Mouse (Mus musculus) liver, embryonic 11.5 days (tissue): Measurements from ENCODE around the gene Otub2. TPM values are rescaled to one million over a fixed set of nuclear protein-coding genes. Genes with fewer than 3 reads are reported as not detected.
A peak's percentile ranks its signal among the peaks of the same experiment; 100 is the strongest.

Source experiments
- ATAC-seq: fragments of 200-750 bp; cut with Nextera tagmentation; replicated peaks from 2 replicates; pipeline ENCODE4 v1.8.0; 2017; ENCODE audit warnings: moderate number of reproducible peaks, mild to moderate bottlenecking, moderate TSS enrichment, moderate library complexity; ENCODE audit not compliant: low FRiP score
- DNase-seq: peaks from one replicate; pipeline ENCODE4 v3.0.0-alpha.2; 2017; ENCODE audit warnings: low spot score
- H3K27ac ChIP-seq: fragments of 300-500 bp; sonication (generic); 2 replicates; pipeline ENCODE4 v1.5.1; 2014; ENCODE audit warnings: mild to moderate bottlenecking, low read depth, low read length, control low read depth
- H3K27me3 ChIP-seq: fragments of 300-500 bp; sonication (generic); replicated peaks from 2 replicates; pipeline ENCODE4 v1.6.1; 2014; ENCODE audit warnings: low read length, mixed read lengths; ENCODE audit not compliant: control insufficient read depth, insufficient read depth
- H3K36me3 ChIP-seq: fragments of 300-500 bp; sonication (generic); 2 replicates; pipeline ENCODE4 v1.6.1; 2014; ENCODE audit warnings: mild to moderate bottlenecking, low read length, moderate library complexity, mixed read lengths; ENCODE audit not compliant: control insufficient read depth, insufficient read depth
- H3K4me1 ChIP-seq: fragments of 300-500 bp; sonication (generic); replicated peaks from 2 replicates; pipeline ENCODE4 v1.6.1; 2014; ENCODE audit warnings: low read length, mixed read lengths; ENCODE audit not compliant: control insufficient read depth, insufficient read depth
- H3K4me2 ChIP-seq: fragments of 300-500 bp; sonication (generic); 2 replicates; pipeline ENCODE4 v1.6.1; 2014; ENCODE audit warnings: mild to moderate bottlenecking, control low read depth, moderate library complexity
- H3K4me3 ChIP-seq: fragments of 300-500 bp; sonication (generic); 2 replicates; pipeline ENCODE4 v1.5.1; 2014; ENCODE audit warnings: low read depth, low read length, control low read depth
- H3K9ac ChIP-seq: fragments of 300-500 bp; sonication (generic); 2 replicates; pipeline ENCODE4 v1.6.1; 2014; ENCODE audit warnings: low read depth, low read length, control low read depth
- H3K9me3 ChIP-seq: fragments of 300-500 bp; sonication (generic); 2 replicates; pipeline ENCODE4 v1.6.1; 2016; ENCODE audit warnings: low read length, inconsistent platforms, mixed read lengths; ENCODE audit not compliant: control insufficient read depth
- WGBS: fragments of 180-500 bp; shearing (Covaris S2); extraction: QIAGEN DNeasy Blood & Tissue Kit; methylation state at CpG from one replicate; pipeline ENCODE4 v1.1.7; 2014; 5-methylcytosine and 5-hydroxymethylcytosine counted together
- polyA plus RNA-seq: library from polyadenylated mRNA; unstranded; fragments of >200 nt; fragmentation: Nextera tagmentation; extraction: Ambion mirVana; gene quantifications from 2 replicates; pipeline ENCODE4 v1.2.1, GENCODE M21; 2014

The Otub2 gene
- polyA plus RNA-seq, 1 experiment from 2014 or later = 15.9 TPM

GRCm38 (mm10) chr12:103408144-103408543 is 19.7 kb downstream of the Otub2 start:
- no peak overlapping the region for H3K4me3 ChIP-seq
- no peak overlapping the region for H3K4me2 ChIP-seq
- H3K27ac ChIP-seq = no peak overlapping the region
- no peaks in the 10 kb centered on the region for H3K27me3 ChIP-seq
- 91% methylated on average over 10 of the region's 10 CpGs for WGBS
- no peak for DNase-seq
- peaks cover 65% of the 10 kb centered on the region for H3K36me3 ChIP-seq
- H3K9ac ChIP-seq = no peak overlapping the region
- ATAC-seq = no peak
- no peaks in the 10 kb centered on the region for H3K4me1 ChIP-seq
- no peaks in the 10 kb centered on the region for H3K9me3 ChIP-seq

GRCm38 (mm10) chr12:103425016-103425728 is 36.7 kb downstream of the Otub2 start:
- Histone ChIP-seq H3K27me3 (no peaks in the 10 kb centered on the region), H3K4me3 (peak overlapping the region; percentile 85), H3K36me3 (peaks cover 7% of the 10 kb centered on the region), H3K4me1 (peaks cover 25% of the 10 kb centered on the region), H3K9me3 (no peaks in the 10 kb centered on the region), H3K9ac (peak overlapping the region; percentile 85), H3K27ac (peak overlapping the region; percentile 20; the same call in 1 of the 2 replicates), H3K4me2 (peak overlapping the region; percentile 91)
- WGBS = 6% methylated on average over 33 of the region's 33 CpGs
- peak; percentile 37 for ATAC-seq
- no peak for DNase-seq

- Histone ChIP-seq H3K4me3 (peak within 1 kb of the TSS; percentile 85), H3K4me1 (peaks cover 25% of the 10 kb centered on the region), H3K36me3 (peaks cover 7% of the 10 kb centered on the region), H3K9me3 (no peaks in the 10 kb centered on the region), H3K9ac (peak within 1 kb of the TSS; percentile 85), H3K27me3 (no peaks in the 10 kb centered on the region), H3K4me2 (peak within 1 kb of the TSS; percentile 91), H3K27ac (peak within 1 kb of the TSS; percentile 20; the same call in 1 of the 2 replicates)
- 1% methylated on average over 33 of the region's 33 CpGs for WGBS
- peak; percentile 98 for DNase-seq
- ATAC-seq = peak; percentile 100
These were observed 37.4 kb downstream of the Otub2 start, which contains the start of gene Ddx24 for GRCm38 (mm10) chr12:103425729-103426470. Gene Ddx24, minus strand, starts transcription at chr12:103425830.

- Histone ChIP-seq H3K9me3 (no peaks in the 10 kb centered on the region), H3K4me3 (no peak overlapping the region), H3K36me3 (peaks cover 7% of the 10 kb centered on the region), H3K4me1 (peaks cover 21% of the 10 kb centered on the region), H3K9ac (no peak overlapping the region), H3K27me3 (no peaks in the 10 kb centered on the region), H3K27ac (no peak overlapping the region), H3K4me2 (no peak overlapping the region)
- WGBS = 88% methylated on average over 7 of the region's 7 CpGs
- DNase-seq (no peak), ATAC-seq (no peak)
These were observed 38.2 kb downstream of the Otub2 start for GRCm38 (mm10) chr12:103426710-103427109.

GRCm38 (mm10) chr12:103433430-103433829 is 44.9 kb downstream of the Otub2 start:
- no peak for DNase-seq
- Histone ChIP-seq H3K4me1 (no peaks in the 10 kb centered on the region), H3K36me3 (no peaks in the 10 kb centered on the region), H3K4me2 (no peak overlapping the region), H3K4me3 (no peak overlapping the region), H3K9me3 (no peaks in the 10 kb centered on the region), H3K27me3 (no peaks in the 10 kb centered on the region), H3K9ac (no peak overlapping the region), H3K27ac (no peak overlapping the region)
- no peak for ATAC-seq
- 90% methylated on average over 2 of the region's 2 CpGs for WGBS

- H3K4me1 ChIP-seq = no peaks in the 10 kb centered on the region
- no peak for ATAC-seq
- no peak within 1 kb of the TSS for H3K9ac ChIP-seq
- H3K27me3 ChIP-seq = no peaks in the 10 kb centered on the region
- no peaks in the 10 kb centered on the region for H3K36me3 ChIP-seq
- H3K27ac ChIP-seq = no peak within 1 kb of the TSS
- 0 out of 2 replicates have a peak within 1 kb of the TSS, but pooled peaks have one; percentile 4 for H3K4me2 ChIP-seq
- DNase-seq = no peak
- no peak within 1 kb of the TSS for H3K4me3 ChIP-seq
- 57% methylated on average over 8 of the region's 8 CpGs for WGBS
- no peaks in the 10 kb centered on the region for H3K9me3 ChIP-seq
These were observed 45.7 kb downstream of the Otub2 start, which contains the start of gene Ifi27 for GRCm38 (mm10) chr12:103433986-103434731. Gene Ifi27, plus strand, starts transcription at chr12:103434211.

- no peak for ATAC-seq
- H3K4me1 ChIP-seq = no peaks in the 10 kb centered on the region
- H3K4me2 ChIP-seq = no peak overlapping the region
- H3K36me3 ChIP-seq = no peaks in the 10 kb centered on the region
- no peak overlapping the region for H3K9ac ChIP-seq
- H3K27me3 ChIP-seq = no peaks in the 10 kb centered on the region
- DNase-seq = no peak
- H3K27ac ChIP-seq = no peak overlapping the region
- no peak overlapping the region for H3K4me3 ChIP-seq
- no peaks in the 10 kb centered on the region for H3K9me3 ChIP-seq
These were observed 46.4 kb downstream of the Otub2 start for GRCm38 (mm10) chr12:103434861-103435260.

GRCm38 (mm10) chr12:103437601-103438000 is 49.1 kb downstream of the Otub2 start:
- DNase-seq = no peak
- Histone ChIP-seq H3K9me3 (no peaks in the 10 kb centered on the region), H3K4me1 (no peaks in the 10 kb centered on the region), H3K27ac (no peak overlapping the region), H3K36me3 (no peaks in the 10 kb centered on the region), H3K4me3 (no peak overlapping the region), H3K4me2 (no peak overlapping the region), H3K9ac (no peak overlapping the region), H3K27me3 (no peaks in the 10 kb centered on the region)
- no peak for ATAC-seq
- WGBS = 83% methylated on average over 1 of the region's 1 CpGs
